Mouse (Mus musculus) limb, embryonic 11.5 days (tissue): ENCODE data around the gene Acot3. TPM values are rescaled to one million over a fixed set of nuclear protein-coding genes. Genes with fewer than 3 reads are reported as not detected.
"Not testable (repeated sequence)": the region's sequence is repeated elsewhere in the genome, so short reads cannot be mapped to it uniquely, and the experiment has no call there.

ENCODE experiments used
- ATAC-seq: fragments of 200-750 bp; cut with Nextera tagmentation; 2 replicates; pipeline ENCODE4 v1.8.0; 2017; ENCODE audit warnings: low read depth; ENCODE audit not compliant: insufficient number of reproducible peaks, low FRiP score, low TSS enrichment
- DNase-seq: peaks from one replicate; pipeline ENCODE4 v3.0.0-alpha.2; 2015; ENCODE audit warnings: low spot score
- H3K27ac ChIP-seq: fragments of 300-500 bp; sonication (generic); replicated peaks from 2 replicates; pipeline ENCODE4 v1.5.1; 2014; ENCODE audit warnings: low read depth, mild to moderate bottlenecking, low read length
- H3K27me3 ChIP-seq: fragments of 300-500 bp; sonication (generic); 2 replicates; pipeline ENCODE4 v1.6.1; 2014; ENCODE audit warnings: mild to moderate bottlenecking, low read length, mixed read lengths; ENCODE audit not compliant: control insufficient read depth, insufficient read depth
- H3K36me3 ChIP-seq: fragments of 300-500 bp; sonication (generic); 2 replicates; pipeline ENCODE4 v1.6.1; 2014; ENCODE audit warnings: mild to moderate bottlenecking, low read length, moderate library complexity, mixed read lengths; ENCODE audit not compliant: control insufficient read depth, insufficient read depth
- H3K4me1 ChIP-seq: fragments of 300-500 bp; sonication (generic); 2 replicates; pipeline ENCODE4 v1.6.1; 2014; ENCODE audit warnings: low read length, mixed read lengths; ENCODE audit not compliant: control insufficient read depth, insufficient read depth
- H3K4me2 ChIP-seq: fragments of 300-500 bp; sonication (generic); 2 replicates; pipeline ENCODE4 v1.6.1; 2014; ENCODE audit warnings: low read depth, mild to moderate bottlenecking, moderate library complexity; ENCODE audit not compliant: severe bottlenecking
- H3K4me3 ChIP-seq: fragments of 300-500 bp; sonication (generic); 2 replicates; pipeline ENCODE4 v1.5.1; 2014; ENCODE audit warnings: low read depth, low read length
- H3K9ac ChIP-seq: fragments of 300-500 bp; sonication (generic); 2 replicates; pipeline ENCODE4 v1.6.1; 2014; ENCODE audit warnings: mild to moderate bottlenecking, low read length
- H3K9me3 ChIP-seq: fragments of 300-500 bp; sonication (generic); 2 replicates; pipeline ENCODE4 v1.6.1; 2016; ENCODE audit warnings: low read length; ENCODE audit not compliant: control insufficient read depth
- WGBS: fragments of 180-500 bp; shearing (Covaris S2); extraction: QIAGEN DNeasy Blood & Tissue Kit; methylation state at CpG from one replicate; pipeline ENCODE4 v1.1.7; 2014; 5-methylcytosine and 5-hydroxymethylcytosine counted together
- polyA plus RNA-seq: library from polyadenylated mRNA; unstranded; fragments of >200 nt; fragmentation: Nextera tagmentation; extraction: Ambion mirVana; gene quantifications from 2 replicates; pipeline ENCODE4 v1.2.1, GENCODE M21; 2014

Gene Acot3
- polyA plus RNA-seq, 1 experiment from 2014 or later, result 0.27 TPM

DNA sequence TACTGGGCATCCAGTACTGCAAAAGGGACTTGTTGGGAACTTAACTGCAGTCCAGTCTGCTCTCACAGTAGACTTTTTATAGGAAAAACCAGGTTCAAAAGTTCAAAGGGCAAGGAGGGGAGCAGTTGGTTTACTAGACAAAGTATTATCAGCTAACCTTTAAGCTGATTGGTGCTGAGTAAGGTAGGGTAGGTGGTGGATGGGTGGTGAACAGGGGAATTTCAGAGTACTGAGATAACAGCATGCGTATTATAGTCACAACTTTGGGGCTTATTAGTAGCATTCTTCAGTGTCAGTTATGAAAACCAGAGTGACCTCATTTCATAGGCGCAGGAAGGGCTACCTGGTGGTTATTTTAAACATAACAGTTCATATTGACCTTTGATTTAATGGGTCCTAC is 47.7 kb downstream of the Acot3 start:
- no peak overlapping the region for H3K27ac ChIP-seq
- H3K36me3 ChIP-seq, result no peaks in the 10 kb centered on the region
- WGBS, result 94% methylated on average over 2 of the region's 2 CpGs
- no peak for ATAC-seq
- H3K9ac ChIP-seq, result no peak overlapping the region
- H3K4me3 ChIP-seq, result no peak overlapping the region
- no peak overlapping the region for H3K4me2 ChIP-seq
- DNase-seq, result no peak
- no peaks in the 10 kb centered on the region for H3K4me1 ChIP-seq
- H3K9me3 ChIP-seq, result no peaks in the 10 kb centered on the region
- no peaks in the 10 kb centered on the region for H3K27me3 ChIP-seq

DNA sequence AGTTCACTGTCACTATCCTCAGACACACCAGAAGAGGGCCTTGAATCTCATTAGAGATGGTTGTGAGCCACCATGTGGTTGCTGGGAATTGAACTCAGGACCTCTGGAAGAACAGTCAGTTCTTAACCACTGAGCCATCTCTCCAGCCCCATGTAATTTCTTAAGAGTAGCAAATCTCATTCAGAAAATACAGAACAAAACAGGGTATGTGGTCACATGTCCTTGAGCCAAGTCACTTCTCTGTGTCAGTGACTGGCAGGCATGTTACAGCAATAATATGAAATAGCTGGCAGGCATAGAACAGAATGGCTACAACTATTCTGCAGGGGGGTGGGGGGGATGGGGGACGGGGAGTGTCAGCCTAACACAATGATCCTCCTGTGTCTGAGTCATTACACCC is 48.1 kb downstream of the Acot3 start:
- 84% methylated on average over 1 of the region's 1 CpGs for WGBS
- no peak overlapping the region for H3K4me3 ChIP-seq
- no peaks in the 10 kb centered on the region for H3K36me3 ChIP-seq
- no peaks in the 10 kb centered on the region for H3K9me3 ChIP-seq
- H3K9ac ChIP-seq, result no peak overlapping the region
- DNase-seq, result no peak
- H3K27me3 ChIP-seq, result no peaks in the 10 kb centered on the region
- ATAC-seq, result no peak
- H3K4me2 ChIP-seq, result no peak overlapping the region
- no peaks in the 10 kb centered on the region for H3K4me1 ChIP-seq
- no peak overlapping the region for H3K27ac ChIP-seq

DNA sequence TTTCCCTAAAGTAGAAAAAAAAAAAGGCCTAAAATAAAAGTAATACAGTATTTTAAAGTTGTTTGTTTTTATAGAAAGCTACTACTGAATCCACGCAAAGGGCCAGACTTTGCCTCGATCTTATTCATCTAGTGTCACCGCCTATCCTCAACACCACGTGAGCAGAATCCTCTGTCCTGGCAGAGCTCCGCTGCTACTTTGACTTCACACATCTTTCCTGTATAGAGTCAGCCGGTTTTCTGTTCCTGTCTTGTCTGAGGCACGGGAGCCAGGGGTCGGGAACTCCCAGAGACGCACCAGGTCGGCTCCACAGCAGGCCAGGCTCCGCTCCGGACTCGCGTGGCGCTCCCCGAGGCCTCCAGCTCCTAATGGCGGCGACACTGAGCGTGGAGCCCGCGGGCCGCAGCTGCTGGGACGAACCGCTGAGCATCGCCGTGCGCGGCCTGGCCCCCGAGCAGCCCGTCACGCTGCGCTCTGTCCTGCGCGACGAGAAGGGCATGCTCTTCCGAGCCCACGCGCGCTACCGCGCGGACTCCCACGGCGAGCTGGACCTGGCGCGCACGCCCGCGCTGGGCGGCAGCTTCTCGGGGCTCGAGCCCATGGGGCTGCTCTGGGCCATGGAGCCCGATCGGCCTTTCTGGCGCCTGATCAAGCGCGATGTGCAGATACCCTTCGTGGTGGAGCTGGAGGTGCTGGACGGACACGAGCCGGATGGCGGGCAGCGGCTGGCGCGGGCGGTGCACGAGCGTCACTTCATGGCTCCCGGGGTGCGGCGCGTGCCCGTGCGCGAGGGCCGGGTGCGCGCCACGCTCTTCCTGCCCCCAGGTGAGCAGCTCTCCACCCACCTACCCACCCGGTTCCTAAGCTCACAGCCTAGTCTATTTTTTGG is 48.9 kb downstream of the Acot3 start, which contains the start of gene Acot6:
Acot6 (plus strand) TSS at position 51 of the 889 bp plus-strand sequence.
- peak within 1 kb of the TSS; percentile 72 for H3K9ac ChIP-seq
- not testable (repeated sequence) for H3K36me3 ChIP-seq, H3K27me3 ChIP-seq, ATAC-seq, H3K4me1 ChIP-seq, H3K9me3 ChIP-seq, H3K27ac ChIP-seq
- WGBS, result under 1% methylated on average over 76 of the region's 80 CpGs
- peak within 1 kb of the TSS; percentile 66 for H3K4me2 ChIP-seq
- peak within 1 kb of the TSS; percentile 36 for H3K4me3 ChIP-seq
- DNase-seq, result peak; percentile 64

DNA sequence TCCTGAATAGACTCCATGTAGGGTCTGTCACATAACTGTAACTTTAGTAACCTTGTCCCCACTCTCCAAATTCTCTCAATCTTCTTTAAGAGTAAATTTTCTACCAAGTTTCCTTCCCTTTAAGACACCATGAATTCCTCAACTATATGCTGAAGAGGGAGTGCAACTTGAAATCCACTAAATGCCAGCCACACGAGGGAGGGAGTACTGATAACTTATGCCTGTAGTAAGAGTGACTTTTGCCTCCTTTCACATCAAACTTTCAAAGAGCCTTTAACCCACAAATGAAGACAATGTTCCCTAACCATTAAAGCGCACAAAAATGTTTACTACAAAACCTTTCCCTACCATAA is 49.5 kb downstream of the Acot3 start:
- Histone ChIP-seq H3K4me1 (no peaks in the 10 kb centered on the region), H3K36me3 (no peaks in the 10 kb centered on the region), H3K9ac (peak overlapping the region; percentile 72; the same call in 1 of the 2 replicates), H3K27me3 (no peaks in the 10 kb centered on the region), H3K4me3 (peak overlapping the region; percentile 36), H3K27ac (no peak overlapping the region), H3K9me3 (no peaks in the 10 kb centered on the region), H3K4me2 (peak overlapping the region; percentile 66)
- DNase-seq (no peak), ATAC-seq (no peak)
- 48% methylated on average over 2 of the region's 2 CpGs for whole genome bisulfite sequencing

DNA sequence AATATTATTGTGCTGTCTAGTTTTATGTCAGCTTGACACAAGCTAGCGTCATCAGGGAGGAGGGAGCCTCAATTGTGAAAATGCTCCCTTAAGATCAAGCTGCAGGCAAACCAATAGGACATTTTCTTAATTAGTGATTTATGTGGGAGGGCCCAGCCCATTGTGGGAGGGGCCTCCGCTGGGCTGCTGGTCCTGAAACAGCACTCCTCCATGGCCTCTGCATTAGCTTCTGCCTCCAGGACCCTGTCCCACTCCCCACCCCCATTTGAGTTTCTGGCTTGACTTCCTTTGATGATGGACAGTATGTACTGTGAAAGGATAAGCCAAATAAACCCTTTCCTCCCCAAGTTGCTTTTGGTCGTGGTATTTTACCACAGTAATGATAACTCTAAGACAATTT is 55.1 kb downstream of the Acot3 start:
- Histone ChIP-seq H3K36me3 (no peaks in the 10 kb centered on the region), H3K9ac (no peak overlapping the region), H3K27me3 (no peaks in the 10 kb centered on the region), H3K4me1 (no peaks in the 10 kb centered on the region), H3K4me2 (no peak overlapping the region), H3K27ac (no peak overlapping the region), H3K9me3 (no peaks in the 10 kb centered on the region), H3K4me3 (no peak overlapping the region)
- DNase-seq, result no peak
- 69% methylated on average over 3 of the region's 3 CpGs for WGBS
- ATAC-seq, result no peak

DNA sequence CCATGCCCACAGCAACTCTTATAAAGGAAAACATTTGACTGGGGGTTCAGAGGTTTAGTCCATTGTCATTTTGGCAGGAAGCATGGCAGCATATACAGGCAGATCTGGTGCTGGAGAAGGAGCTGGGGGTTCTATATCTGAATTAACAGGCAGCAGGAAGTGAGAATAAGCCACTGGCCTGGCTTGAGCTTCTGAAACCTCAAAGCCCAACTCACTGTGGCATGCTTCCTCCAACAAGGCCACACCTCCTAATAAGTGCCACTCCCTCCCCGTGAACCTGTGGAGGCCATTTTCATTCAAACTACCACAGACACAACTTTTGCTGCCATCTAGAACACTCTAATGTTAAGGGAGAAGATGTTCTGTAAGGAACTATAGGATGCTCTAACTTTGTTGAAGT is 55.7 kb downstream of the Acot3 start:
- Histone ChIP-seq H3K4me2 (no peak overlapping the region), H3K36me3 (no peaks in the 10 kb centered on the region), H3K9me3 (no peaks in the 10 kb centered on the region), H3K27ac (no peak overlapping the region), H3K27me3 (no peaks in the 10 kb centered on the region), H3K4me3 (no peak overlapping the region), H3K9ac (no peak overlapping the region), H3K4me1 (no peaks in the 10 kb centered on the region)
- ATAC-seq (no peak), DNase-seq (no peak)
- 72% methylated on average over 1 of the region's 1 CpGs for WGBS

DNA sequence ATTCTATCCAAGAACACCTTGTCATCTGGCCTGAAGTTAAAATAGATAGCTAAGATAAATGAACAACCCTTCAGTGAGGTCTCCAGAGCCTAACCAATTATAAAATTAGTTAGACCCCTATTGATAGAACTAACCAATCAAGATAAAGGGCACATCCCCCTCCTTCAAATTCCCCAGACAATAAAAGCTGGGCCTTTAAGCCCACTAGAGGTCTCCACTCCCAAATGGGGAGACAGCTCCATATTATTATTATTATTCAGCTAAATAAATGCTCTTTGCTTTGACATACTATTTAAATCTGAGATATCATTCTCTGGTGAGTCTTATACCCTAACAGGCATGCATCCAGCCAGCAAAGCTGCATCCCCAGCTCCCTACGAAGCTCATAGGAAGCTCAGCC is 58.0 kb downstream of the Acot3 start:
- H3K36me3 ChIP-seq, result no peaks in the 10 kb centered on the region
- 71% methylated on average over 1 of the region's 1 CpGs for WGBS
- no peak for DNase-seq
- no peaks in the 10 kb centered on the region for H3K27me3 ChIP-seq
- no peak for ATAC-seq
- H3K9me3 ChIP-seq, result no peaks in the 10 kb centered on the region
- H3K4me1 ChIP-seq, result 0 out of 2 replicates have a peak, but pooled peaks cover 2% of the 10 kb centered on the region
- no peak overlapping the region for H3K27ac ChIP-seq
- no peak overlapping the region for H3K4me3 ChIP-seq
- no peak overlapping the region for H3K9ac ChIP-seq
- H3K4me2 ChIP-seq, result no peak overlapping the region
